Mouse (Mus musculus) gastrocnemius, postnatal 14 days (tissue): ENCODE measurements around the gene Calr4. TPM values are rescaled to one million over a fixed set of nuclear protein-coding genes. Genes with fewer than 3 reads are reported as not detected.

ENCODE experiments used
- DNase-seq: peaks from one replicate; pipeline ENCODE4 v3.0.0; 2021; ENCODE audit warnings: mixed read lengths
- intact Hi-C: fragments of 180-260 bp; cut with DNase I; formaldehyde crosslinking; loops from one replicate; pipeline ENCODE4 v1.15.1; 2025; ENCODE audit warnings: low total_unique reads
- long read RNA-seq, 2 experiments: library from polyadenylated mRNA; stranded (forward); transcript quantifications; one replicate each; pipeline ENCODE4 v2.0.0; 2021
- total RNA-seq, 2 experiments: library from RNA; stranded (reverse); gene quantifications; 2 replicates each; pipeline ENCODE4 v1.2.3; 2021

The Calr4 gene
- total RNA-seq = under 1 TPM in 1 of 2 experiments, not detected in 1; 0.12 TPM
- long read RNA-seq, experiment 1 = 0 reads
- long read RNA-seq, experiment 2 = 0 reads

DNA sequence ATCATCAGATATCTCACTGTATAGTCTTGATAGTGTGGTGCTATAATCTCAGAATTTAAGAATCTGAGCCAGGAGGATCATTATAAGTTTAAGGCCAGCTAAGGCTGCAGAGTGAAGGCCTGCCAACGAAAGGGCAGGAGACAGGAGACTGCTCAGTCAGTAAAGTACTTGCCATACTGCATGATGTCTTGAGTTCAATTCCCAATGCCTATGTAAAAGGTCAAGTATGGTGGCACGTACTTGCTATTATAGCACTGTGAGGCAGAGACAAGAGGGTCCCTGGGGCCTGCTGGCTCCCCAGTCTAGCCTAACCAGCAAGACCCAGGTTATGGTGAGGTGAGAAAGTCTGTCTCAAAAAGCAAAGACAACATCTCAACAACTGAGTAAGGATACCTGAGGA is at the start of gene Calr4:
Gene Calr4, plus strand, starts transcription at position 301 of the 400 bp plus-strand sequence.
- intact Hi-C loops = no loop called here
- DNase-seq = no peak

DNA sequence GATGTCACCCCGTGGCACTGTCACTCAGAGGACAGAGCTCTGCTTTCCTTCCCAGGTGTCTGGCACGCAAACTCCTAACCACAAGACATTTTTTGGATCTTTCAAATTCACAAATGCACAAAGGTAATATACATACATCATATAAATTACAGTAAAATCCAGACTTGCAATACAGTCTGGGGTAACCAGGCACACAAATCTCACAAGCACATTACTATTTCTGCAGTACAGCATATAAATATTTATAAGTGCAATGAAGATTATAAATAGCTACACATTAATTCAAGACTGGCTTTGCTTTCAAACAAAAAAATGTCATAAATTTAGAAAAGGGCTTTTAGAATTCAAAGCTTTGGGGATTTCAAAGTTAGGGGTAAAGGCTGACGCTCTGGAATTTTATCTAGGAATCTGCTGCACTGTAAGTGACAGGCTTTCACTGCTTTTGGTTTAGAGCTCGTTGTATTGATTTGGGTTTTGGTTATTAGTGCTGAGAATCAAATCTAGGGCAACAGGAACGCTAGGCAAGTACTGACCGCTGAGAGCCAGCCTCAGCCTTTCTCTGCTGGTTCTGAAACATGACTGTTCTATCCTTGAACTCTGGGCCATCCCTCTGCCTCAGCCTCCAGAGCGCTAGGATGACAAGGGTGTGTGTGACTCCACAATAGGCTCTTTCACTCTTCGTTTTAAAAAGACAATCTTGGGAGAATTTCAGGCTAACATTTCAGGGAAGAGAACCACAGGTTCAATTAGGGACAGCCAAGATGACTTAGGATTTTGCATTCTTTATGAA is 48.5 kb upstream of the Calr4 start:
- DNase-seq = no peak
- intact Hi-C loops = no loop called here

DNA sequence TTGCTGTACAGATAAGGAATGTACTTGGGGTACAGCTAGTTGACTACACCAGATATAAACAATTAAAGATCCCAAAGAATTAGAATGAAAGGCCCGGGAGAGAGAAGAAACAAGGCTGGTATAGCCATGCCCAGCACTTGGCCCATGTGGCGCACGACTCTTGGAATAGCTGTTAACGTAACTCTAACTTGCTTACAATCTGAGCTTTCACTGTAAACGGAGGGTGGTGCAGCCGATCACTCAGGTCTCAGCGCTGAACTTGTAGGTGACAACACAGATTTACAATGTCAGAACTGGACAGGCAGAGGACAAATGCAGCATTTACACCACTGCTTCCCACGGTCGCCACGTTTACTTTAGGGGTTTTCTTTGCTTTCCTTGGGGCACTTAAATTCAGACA is 42.7 kb upstream of the Calr4 start:
- no peak for DNase-seq
- intact Hi-C loops = no loop called here

DNA sequence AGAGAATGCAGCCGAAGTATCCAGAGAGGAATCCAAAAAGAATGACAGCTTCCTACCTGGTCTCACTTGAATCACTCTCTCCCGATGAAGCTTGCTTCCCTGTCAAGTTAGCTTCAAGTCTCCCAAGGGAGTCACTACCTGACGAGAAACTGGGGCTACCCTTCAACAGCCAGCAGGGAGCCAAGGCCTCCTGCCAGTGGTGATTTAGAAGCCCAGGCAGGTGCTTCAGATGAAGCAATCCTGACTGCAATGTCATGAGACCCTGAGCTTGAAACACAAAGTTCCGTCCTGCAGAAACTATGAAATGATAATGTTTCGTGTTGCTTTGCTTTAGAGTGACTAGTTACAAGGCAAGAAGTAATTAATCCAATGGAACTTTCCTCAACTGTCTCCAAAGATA is 40.4 kb upstream of the Calr4 start:
- intact Hi-C loops = no loop called here
- DNase-seq = no peak

DNA sequence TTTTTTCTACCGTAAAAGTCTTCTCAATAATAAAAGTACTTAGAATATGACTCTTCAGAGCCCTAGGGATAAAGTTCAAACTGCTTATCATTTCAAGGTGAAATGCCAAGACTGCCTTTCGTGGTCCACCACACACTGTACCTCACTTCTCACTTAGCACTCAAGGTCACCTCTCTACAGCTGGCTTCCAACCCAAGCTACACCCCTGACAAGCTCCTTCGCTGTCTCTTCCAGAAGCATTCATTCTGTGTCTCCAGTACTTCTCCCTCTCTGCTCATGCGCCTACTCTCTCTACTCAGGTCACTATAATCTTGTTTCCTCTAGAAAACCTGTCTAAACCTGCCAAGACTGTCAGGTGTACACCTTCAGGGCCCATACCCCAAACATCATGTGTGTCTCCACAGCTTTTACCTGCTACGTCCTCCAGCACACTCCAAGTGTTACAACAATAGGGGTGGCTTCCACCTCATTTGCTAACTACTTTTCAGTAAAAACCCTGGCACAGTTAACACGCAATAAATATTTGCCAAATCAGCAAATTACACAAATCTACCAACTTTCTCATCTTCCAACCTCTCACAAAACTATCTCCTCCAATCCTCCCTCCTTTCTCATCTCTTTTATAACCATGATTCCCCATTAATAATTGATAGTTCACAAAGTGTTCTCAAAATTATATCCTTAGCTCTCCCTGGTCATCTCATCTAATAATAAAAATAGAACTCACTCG is 38.2 kb upstream of the Calr4 start:
- intact Hi-C loops = no loop called here
- DNase-seq = no peak

DNA sequence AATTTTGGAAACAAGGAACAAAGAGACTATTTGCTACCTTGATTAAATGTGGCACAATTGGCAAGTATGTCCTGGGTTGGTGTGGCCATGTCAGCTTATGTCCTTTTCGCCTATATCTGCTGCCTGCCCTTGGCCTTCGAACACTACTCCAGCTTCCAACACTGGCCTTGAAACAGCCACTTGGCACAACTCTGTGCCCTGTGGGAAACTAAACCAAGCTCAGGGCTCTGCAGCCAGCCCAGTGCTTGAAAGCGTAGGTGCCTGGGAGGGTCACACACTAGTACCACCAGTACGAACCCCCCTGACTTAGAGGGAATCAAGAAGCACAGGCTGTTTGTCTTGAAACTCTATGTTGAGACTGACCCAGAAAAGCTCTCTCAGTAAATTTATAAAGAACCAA is 35.2 kb upstream of the Calr4 start:
- intact Hi-C loops = no loop called here
- no peak for DNase-seq

DNA sequence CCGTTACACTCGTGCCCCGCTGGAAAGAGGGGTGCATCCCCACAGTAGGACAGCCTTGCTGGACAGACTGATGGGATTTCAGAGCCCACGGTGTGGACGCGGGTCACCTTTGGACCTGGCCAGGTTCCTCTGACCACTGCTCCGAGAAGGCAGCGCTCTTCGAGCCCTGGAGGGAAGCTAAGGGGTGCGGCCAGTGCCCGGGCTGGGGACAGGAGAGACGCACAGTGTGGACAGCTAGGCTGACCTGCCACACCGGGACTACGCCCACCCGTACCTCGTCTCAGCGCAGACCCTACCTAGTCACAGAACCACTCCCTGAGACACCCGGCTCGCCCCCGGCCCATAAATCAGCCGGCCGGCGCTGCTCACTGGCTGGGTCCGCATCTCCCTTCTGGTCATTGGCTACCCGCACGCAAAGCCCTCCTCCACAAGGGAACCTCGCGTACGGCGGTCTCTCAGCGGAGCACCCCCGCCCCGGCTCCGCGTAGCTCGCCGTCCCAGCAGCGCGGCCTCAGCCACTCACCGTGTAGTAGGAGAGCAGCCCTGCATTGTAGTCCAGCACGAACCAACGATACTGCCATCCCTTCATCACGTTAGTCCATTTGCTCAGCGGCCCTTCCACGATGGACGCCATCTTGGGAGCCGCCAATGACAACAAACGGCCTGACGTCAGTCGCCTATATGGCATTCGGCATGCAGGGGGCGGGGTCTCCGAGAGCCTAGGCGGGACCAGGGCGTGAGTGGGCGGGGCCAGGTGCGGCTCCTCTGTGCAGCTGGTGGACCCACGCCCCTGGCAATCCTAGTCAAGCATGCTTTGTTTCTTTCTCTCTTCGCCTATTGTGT is 32.5 kb upstream of the Calr4 start, which contains the start of gene Osbpl9:
Gene Osbpl9, minus strand, starts transcription at position 691 of the 843 bp plus-strand sequence.
- peak; percentile 97 for DNase-seq
- intact Hi-C loops = no loop called here

DNA sequence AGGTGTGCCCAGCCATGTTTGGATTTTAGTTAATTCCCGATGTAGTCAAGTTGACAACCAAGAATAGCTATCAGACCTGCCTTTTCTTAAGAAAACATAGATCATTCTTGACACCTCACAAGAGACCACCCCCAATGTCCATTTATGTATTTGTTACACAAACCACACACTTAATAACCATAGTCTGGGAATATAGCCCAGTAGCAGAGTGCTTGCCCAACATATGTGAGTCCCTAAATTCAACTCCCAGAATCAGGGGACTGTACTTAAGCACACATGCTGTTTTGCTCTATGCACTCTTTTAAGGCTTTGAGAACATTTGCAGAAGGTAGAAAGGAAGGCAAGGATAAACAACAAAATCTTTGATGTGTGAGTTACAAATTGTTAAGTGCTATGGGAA is 30.4 kb upstream of the Calr4 start:
- intact Hi-C loops = no loop called here
- DNase-seq = no peak

DNA sequence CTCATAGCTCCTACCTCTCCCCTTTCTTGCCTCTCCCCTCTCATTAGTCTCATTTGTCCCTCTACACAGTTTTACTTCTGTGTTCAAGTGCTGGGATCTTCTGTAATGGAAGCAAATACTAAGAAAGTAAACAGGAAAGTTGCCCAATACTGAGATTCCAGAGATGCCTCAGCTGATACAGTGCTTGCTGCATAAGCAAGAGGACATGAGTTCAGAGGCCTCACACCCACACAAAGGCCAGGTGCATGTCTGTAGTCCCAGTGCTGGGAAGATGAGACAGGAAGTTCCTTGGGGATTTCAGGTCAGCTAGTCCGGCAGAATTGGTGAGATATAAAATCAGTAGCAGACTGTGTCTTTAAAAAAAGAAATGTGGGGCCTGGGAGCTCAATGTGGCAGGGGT is 29.9 kb upstream of the Calr4 start:
- intact Hi-C loops = no loop called here
- no peak for DNase-seq

DNA sequence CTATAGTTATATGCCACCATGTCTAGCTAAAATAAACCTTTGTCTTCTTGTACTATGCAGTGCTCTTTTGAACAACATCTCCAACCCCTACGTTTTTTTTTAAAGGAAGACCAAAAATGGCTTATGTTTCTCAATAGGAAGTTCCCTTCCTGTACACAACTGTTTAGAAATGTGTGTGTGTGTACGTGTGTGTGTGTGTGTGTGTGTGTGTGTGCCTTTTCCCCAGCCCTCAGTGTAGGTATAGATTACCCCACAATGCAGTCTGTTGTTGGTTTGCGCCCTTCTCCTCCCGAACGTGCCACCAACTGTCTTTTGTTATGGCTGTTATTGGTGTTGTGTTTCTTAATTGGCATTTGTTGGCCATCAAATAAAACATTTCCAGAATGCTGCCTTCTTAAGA is 26.8 kb upstream of the Calr4 start:
- no peak for DNase-seq
- intact Hi-C loops = no loop called here

DNA sequence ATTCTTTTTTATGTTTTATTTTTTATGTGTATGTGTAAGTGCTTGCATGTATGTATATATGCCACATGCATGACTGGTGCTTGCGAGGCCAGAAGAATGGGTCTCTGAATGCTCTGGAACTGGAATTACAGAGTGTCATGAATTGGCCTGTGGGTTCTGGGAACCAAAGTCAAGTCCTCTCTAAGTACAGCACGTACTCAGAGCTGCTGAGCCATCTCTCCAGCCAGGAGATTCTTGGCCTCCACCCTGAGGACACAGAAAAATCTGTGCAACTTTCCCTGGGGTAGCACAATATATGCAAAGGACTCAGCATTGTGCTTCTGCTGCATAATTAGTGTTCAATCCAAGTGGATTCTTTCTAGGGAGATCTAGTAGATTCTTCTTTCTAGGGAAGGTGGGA is 24.0 kb upstream of the Calr4 start:
- intact Hi-C loops = no loop called here

DNA sequence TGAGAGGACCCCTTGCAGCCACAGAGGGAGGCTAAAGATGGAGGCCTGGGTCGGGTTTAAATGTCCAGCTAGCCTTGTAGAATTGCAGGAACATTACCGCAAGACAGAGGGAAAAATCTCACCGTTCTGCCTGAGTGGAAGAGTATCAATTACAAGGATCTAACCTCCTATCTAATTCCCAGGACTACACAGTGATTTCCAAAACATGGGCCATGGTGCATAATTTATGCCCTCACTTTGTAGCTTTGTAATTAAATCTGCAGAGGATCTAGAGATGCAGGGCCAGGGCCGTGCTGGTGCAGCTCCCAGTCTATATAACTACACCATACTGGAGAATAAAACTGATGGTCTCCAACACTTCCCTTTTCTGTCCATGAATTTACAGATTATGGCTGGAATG is 23.4 kb upstream of the Calr4 start:
- intact Hi-C loops = no loop called here
- DNase-seq = no peak

More for the DNA sequence above, 24.0 kb upstream of the Calr4 start:
- DNase-seq = peak; percentile 40

DNA sequence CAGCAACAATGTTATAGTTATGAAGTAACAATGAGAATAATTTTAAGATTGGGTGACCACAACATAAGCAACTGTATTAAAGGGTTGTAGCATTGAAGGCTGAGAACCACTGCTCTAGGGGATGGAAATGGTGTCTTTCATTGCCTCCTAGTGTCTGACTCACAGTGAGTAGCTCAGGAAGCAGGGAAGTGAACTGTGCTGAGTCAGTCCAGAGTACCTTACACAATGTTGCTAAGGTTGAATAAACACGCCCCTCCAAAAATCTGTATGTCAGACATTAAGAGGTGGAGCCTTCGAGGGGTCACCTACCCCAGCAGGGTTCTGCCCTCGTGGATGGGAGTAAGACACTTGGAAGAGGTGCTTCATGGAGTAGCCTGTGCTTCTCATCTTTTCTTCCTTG is 20.3 kb upstream of the Calr4 start:
- intact Hi-C loops = no loop called here
- no peak for DNase-seq

DNA sequence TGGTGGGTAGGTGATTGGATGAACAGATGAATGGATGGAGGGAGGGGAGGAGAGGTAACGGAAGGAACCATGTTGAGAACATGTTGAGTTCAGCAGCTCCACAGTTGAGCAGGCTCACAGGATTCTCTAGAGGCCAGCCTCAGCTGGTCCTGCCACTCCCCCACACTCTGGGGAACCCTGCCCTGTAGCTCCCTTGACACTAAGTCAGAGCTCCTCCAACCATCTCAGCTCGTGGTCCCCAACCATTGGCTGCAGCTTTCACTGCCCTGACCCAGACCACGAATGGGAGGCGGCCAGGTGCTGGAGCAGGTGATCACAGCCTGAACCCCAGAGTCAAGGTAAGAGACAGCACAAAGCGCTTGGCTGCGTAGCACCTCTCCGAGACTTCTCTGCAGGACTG is 16.3 kb upstream of the Calr4 start:
- intact Hi-C loops = no loop called here
- DNase-seq = no peak

DNA sequence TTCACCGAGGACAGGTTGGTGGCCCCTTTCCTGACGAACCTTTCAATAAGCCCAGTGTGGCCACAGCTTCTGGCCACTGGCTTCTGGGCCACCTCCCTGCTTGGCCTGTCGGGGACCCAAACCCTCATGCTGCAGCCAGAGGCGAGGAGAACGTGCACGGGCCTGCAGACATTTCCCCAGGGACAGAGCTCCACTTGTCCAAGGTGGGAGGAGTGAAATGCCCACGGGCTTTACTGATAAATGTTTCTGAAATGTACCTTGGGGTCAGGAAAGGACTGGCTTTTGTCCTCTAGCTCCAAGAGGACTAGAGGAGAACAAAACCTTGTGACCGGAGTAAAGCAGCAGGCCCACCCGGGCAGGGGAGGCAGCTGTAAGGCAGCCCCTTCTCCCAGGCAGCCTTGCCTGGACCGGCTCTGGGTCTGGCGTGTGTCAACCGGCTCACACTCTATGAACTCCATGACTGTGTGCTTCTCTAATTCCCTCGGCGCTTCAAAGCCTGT is 13.8 kb upstream of the Calr4 start:
- no peak for DNase-seq
- intact Hi-C loops = no loop called here

DNA sequence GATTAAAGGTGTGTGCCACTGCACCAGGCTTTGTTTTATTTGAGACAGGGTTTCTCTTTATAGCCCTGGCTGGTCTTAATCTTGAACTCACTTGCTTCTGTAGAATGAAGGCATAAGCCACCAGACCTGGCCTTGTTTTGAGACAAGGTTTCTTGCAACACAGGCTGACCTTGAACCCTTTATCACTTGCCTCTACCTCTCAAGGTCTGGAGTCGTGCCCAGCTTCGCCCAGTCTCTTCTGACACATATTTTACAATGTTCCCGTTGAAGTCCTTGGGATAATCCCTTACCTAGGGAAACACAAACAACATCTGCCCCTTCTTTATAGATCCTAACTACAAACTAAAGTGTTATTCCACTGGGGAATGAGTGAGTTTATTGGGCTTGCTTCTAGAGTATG is 12.3 kb upstream of the Calr4 start:
- intact Hi-C loops = no loop called here

DNA sequence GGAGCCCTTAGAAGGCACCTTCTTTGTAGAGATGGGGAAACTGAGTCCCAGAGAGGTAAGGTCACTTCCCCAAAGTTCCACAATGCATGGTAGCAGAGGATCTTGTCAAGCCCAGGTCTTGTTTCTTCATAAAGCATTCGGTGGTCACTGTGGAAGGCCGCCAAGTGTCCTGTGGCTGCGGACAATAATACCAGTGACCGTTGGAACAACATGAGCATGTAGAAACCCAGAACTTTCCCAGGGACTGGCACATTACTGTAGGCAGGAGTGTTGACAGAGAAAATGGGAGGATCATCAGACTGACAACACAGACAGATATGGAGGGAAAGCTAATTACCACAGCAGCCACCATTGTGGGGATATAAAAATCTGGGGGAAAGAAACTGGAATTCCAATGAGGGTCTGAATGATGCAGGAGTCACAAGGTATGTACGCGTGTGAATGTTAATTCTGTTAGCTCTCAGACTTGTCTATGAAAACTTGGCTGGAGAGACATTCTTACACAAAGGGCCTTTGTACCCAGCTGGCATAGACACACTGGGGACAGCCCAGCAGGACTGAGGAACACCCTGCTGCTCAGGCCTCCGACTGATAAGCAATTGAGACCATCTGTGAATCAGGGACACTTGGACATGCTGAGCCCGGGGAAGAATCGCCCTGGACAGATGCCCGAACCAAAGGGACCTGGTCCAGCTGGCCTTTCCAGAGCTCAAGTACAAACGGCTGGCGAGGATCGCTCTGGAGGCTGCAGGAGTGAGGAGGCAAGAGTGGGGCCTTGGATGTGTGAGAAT is 9.3 kb upstream of the Calr4 start:
- intact Hi-C loops = no loop called here
- peak; percentile 92 for DNase-seq

More for the DNA sequence above, 12.3 kb upstream of the Calr4 start:
- no peak for DNase-seq

DNA sequence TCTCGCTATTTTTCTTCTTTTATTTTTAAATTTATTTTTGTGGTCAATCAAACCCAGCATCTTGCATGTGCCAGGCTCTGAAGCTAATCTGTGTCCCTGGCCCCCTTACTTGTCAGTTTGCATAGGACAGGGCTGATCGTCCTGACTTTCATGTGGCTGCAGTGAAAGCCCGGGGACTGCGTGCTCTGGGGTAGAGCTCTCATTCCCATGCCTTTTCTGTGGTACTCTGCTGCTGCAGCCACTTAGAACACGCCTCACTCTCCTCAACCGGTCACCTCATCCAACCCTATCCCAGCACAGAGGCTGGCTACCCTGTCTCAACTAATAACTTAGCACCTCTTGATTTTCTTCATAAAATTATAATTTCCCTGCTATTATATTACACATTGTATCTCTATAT is 8.7 kb upstream of the Calr4 start:
- no peak for DNase-seq
- intact Hi-C loops = no loop called here

DNA sequence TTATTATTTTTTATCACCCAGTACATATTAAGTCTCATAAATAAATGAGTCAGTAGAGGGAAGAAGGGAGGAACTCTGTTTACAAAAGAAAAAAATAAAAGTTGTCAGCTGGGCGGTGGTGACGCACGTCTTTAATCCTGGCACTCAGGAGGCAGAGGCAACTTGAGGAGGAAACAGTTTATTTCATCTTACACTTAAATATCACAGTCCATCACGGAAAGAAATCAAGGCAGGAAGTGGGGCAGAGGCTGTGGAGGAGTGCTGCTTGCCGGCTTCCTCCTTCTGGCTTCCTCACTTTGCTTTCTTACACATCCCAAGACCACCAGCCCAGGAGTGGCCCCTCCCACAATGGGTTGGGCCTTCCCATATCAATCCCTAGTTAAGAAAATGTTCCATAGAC is 8.2 kb upstream of the Calr4 start:
- intact Hi-C loops = no loop called here
- DNase-seq = no peak
